Mouse (Mus musculus) stomach, postnatal 0 days (tissue): Measurements from ENCODE around the gene Vps37c. TPM values are rescaled to one million over a fixed set of nuclear protein-coding genes. Genes with fewer than 3 reads are reported as not detected.

ENCODE experiments used
- ATAC-seq: fragments of 200-750 bp; cut with Nextera tagmentation; 2 replicates; pipeline ENCODE4 v1.8.0; 2017; ENCODE audit not compliant: low FRiP score, low TSS enrichment
- DNase-seq: peaks from one replicate; pipeline ENCODE4 v3.0.0-alpha.2; 2016; ENCODE audit warnings: low spot score
- H3K27ac ChIP-seq: fragments of 300-500 bp; sonication (generic); replicated peaks from 2 replicates; pipeline ENCODE4 v1.5.1; 2014; ENCODE audit warnings: mild to moderate bottlenecking, control low read depth
- H3K27me3 ChIP-seq: fragments of 300-500 bp; sonication (generic); 2 replicates; pipeline ENCODE4 v1.6.1; 2014; ENCODE audit warnings: low read length; ENCODE audit not compliant: control insufficient read depth, insufficient read depth
- H3K36me3 ChIP-seq: fragments of 300-500 bp; sonication (generic); 2 replicates; pipeline ENCODE4 v1.6.1; 2014; ENCODE audit warnings: low read length, mixed read lengths; ENCODE audit not compliant: control insufficient read depth, insufficient read depth
- H3K4me1 ChIP-seq: fragments of 300-500 bp; sonication (generic); replicated peaks from 2 replicates; pipeline ENCODE4 v1.6.1; 2014; ENCODE audit warnings: antibody characterized with exemption; ENCODE audit not compliant: control insufficient read depth, insufficient read depth
- H3K4me2 ChIP-seq: fragments of 300-500 bp; sonication (generic); replicated peaks from 2 replicates; pipeline ENCODE4 v1.6.1; 2014; ENCODE audit warnings: low read depth, mild to moderate bottlenecking, control low read depth, moderate library complexity
- H3K4me3 ChIP-seq: fragments of 300-500 bp; sonication (generic); 2 replicates; pipeline ENCODE4 v1.5.1; 2014; ENCODE audit warnings: low read depth, low read length, control low read depth
- H3K9ac ChIP-seq: fragments of 300-500 bp; sonication (generic); 2 replicates; pipeline ENCODE4 v1.6.1; 2014; ENCODE audit warnings: mild to moderate bottlenecking, low read length, control low read depth, mixed read lengths
- H3K9me3 ChIP-seq: fragments of 300-500 bp; sonication (generic); 2 replicates; pipeline ENCODE4 v1.6.1; 2016; ENCODE audit warnings: low read length; ENCODE audit not compliant: control insufficient read depth
- CTCF ChIP-seq: IDR thresholded peaks from 2 replicates; pipeline ENCODE4 v1.5.1; 2016; ENCODE audit warnings: antibody characterized with exemption, low read depth, mild to moderate bottlenecking, moderate library complexity
- EP300 ChIP-seq: optimal IDR thresholded peaks from 2 replicates; pipeline ENCODE3; 2016; ENCODE audit warnings: antibody characterized with exemption
- WGBS: fragments of 180-500 bp; shearing (Covaris S2); extraction: QIAGEN DNeasy Blood & Tissue Kit; methylation state at CpG from one replicate; pipeline ENCODE4 v1.1.7; 2014; 5-methylcytosine and 5-hydroxymethylcytosine counted together
- polyA plus RNA-seq: library from polyadenylated mRNA; unstranded; fragments of >200 nt; fragmentation: Nextera tagmentation; extraction: Ambion mirVana; gene quantifications from 2 replicates; pipeline ENCODE4 v1.2.1, GENCODE M21; 2015

Gene Vps37c
- polyA plus RNA-seq, 1 experiment from 2014 or later: 48.6 TPM

GRCm38 (mm10) chr19:10665093-10665492 is 23.4 kb upstream of the Vps37c start:
- WGBS: 63% methylated on average over 3 of the region's 3 CpGs
- Histone ChIP-seq H3K4me1 (no peaks in the 10 kb centered on the region), H3K9me3 (no peaks in the 10 kb centered on the region), H3K4me3 (no peak overlapping the region), H3K27ac (no peak overlapping the region), H3K27me3 (no peaks in the 10 kb centered on the region), H3K9ac (no peak overlapping the region), H3K4me2 (no peak overlapping the region), H3K36me3 (no peaks in the 10 kb centered on the region)
- TF ChIP-seq EP300 (no peak), CTCF (no peak)
- ATAC-seq (no peak), DNase-seq (no peak)

GRCm38 (mm10) chr19:10665499-10665898 is 23.0 kb upstream of the Vps37c start:
- Histone ChIP-seq H3K9ac (no peak overlapping the region), H3K27ac (no peak overlapping the region), H3K4me3 (no peak overlapping the region), H3K4me1 (no peaks in the 10 kb centered on the region), H3K9me3 (no peaks in the 10 kb centered on the region), H3K36me3 (no peaks in the 10 kb centered on the region), H3K4me2 (no peak overlapping the region), H3K27me3 (no peaks in the 10 kb centered on the region)
- TF ChIP-seq CTCF: peak; percentile 89
- no peak for TF ChIP-seq EP300
- DNase-seq (peak; percentile 78), ATAC-seq (0 out of 2 replicates have a peak, but pooled peaks have one; percentile 11)
- 6% methylated on average over 2 of the region's 2 CpGs for WGBS

GRCm38 (mm10) chr19:10671319-10671718 is 17.2 kb upstream of the Vps37c start:
- WGBS: 70% methylated on average over 4 of the region's 4 CpGs
- Histone ChIP-seq H3K4me3 (no peak overlapping the region), H3K36me3 (no peaks in the 10 kb centered on the region), H3K9ac (no peak overlapping the region), H3K9me3 (no peaks in the 10 kb centered on the region), H3K4me2 (no peak overlapping the region), H3K27ac (no peak overlapping the region), H3K27me3 (no peaks in the 10 kb centered on the region), H3K4me1 (no peaks in the 10 kb centered on the region)
- ATAC-seq (peak; percentile 36), DNase-seq (peak; percentile 62)
- TF ChIP-seq EP300 (peak; percentile 1), CTCF (no peak)

- TF ChIP-seq CTCF: no peak
- peak; percentile 45 for TF ChIP-seq EP300
- Histone ChIP-seq H3K4me3 (no peak overlapping the region), H3K4me2 (no peak overlapping the region), H3K27ac (no peak overlapping the region), H3K9ac (no peak overlapping the region), H3K9me3 (no peaks in the 10 kb centered on the region), H3K36me3 (no peaks in the 10 kb centered on the region), H3K4me1 (no peaks in the 10 kb centered on the region), H3K27me3 (no peaks in the 10 kb centered on the region)
- ATAC-seq (peak; percentile 27), DNase-seq (peak; percentile 67)
- WGBS: 60% methylated on average over 9 of the region's 9 CpGs
Measured at GRCm38 (mm10) chr19:10671854-10672417, 16.6 kb upstream of the Vps37c start.

GRCm38 (mm10) chr19:10673275-10673674 is 15.3 kb upstream of the Vps37c start:
- no peaks in the 10 kb centered on the region for H3K9me3 ChIP-seq
- no peak for ATAC-seq
- H3K4me1 ChIP-seq: no peaks in the 10 kb centered on the region
- peak; percentile 30 for DNase-seq
- H3K9ac ChIP-seq: no peak overlapping the region
- no peak overlapping the region for H3K27ac ChIP-seq
- H3K27me3 ChIP-seq: no peaks in the 10 kb centered on the region
- TF ChIP-seq EP300: no peak
- no peak overlapping the region for H3K4me3 ChIP-seq
- WGBS: 53% methylated on average over 1 of the region's 1 CpGs
- H3K4me2 ChIP-seq: no peak overlapping the region
- no peaks in the 10 kb centered on the region for H3K36me3 ChIP-seq

GRCm38 (mm10) chr19:10676656-10677055 is 11.9 kb upstream of the Vps37c start:
- Histone ChIP-seq H3K27ac (peak overlapping the region; percentile 40; the same call in 1 of the 2 replicates), H3K9me3 (no peaks in the 10 kb centered on the region), H3K9ac (no peak overlapping the region), H3K36me3 (no peaks in the 10 kb centered on the region), H3K27me3 (no peaks in the 10 kb centered on the region), H3K4me1 (no peaks in the 10 kb centered on the region), H3K4me3 (peak overlapping the region; percentile 26; the same call in 1 of the 2 replicates), H3K4me2 (peak overlapping the region; percentile 36)
- WGBS: 81% methylated on average over 16 of the region's 16 CpGs
- no peak for TF ChIP-seq EP300
- no peak for DNase-seq
- ATAC-seq: no peak
